Mouse (Mus musculus): ENCODE results near the gene Lamtor2. TPM values are rescaled to one million over a fixed set of nuclear protein-coding genes. Genes with fewer than 3 reads are reported as not detected.

Gene Lamtor2
- 70.8 and 71.2 TPM in 2 replicates for polyA plus RNA-seq (2012; rRNA removed)

GRCm38 (mm10) chr3:88552676-88553524 lies at the start of gene Lamtor2:
Gene Lamtor2, minus strand, starts transcription at chr3:88553074.

GRCm38 (mm10) chr3:88575540-88575939 lies 22.7 kb upstream of the Lamtor2 start, which contains the start of gene Ssr2:
Gene Ssr2, plus strand, starts transcription at chr3:88575876.

GRCm38 (mm10) chr3:88553525-88553879 lies 628 bp upstream of the Lamtor2 start, which contains the start of gene Ubqln4:
Gene Ubqln4, plus strand, starts transcription at chr3:88553758.

GRCm38 (mm10) chr3:88548180-88548917 lies 4.5 kb downstream of the Lamtor2 start, which contains the start of gene Rab25:
Gene Rab25, minus strand, starts transcription at chr3:88548300.

GRCm38 (mm10) chr3:88532299-88532674 lies 20.6 kb downstream of the Lamtor2 start, which contains the start of gene Mex3a:
Gene Mex3a, plus strand, starts transcription at chr3:88532395.

GRCm38 (mm10) chr3:88509692-88510420 lies 43.0 kb downstream of the Lamtor2 start, which contains the start of gene Lmna:
Gene Lmna, minus strand, starts transcription at chr3:88509956.

Other genes with a start within 250 kb of the Lamtor2 start
- gene Glmp, start 228.1 kb downstream of the Lamtor2 start, polyA plus RNA-seq (2012; rRNA removed): 25.8 and 30.1 TPM in 2 replicates
- 0.53 and 0.83 TPM in 2 replicates for gene Tmem79, start 216.9 kb downstream of the Lamtor2 start, polyA plus RNA-seq (2012; rRNA removed)
- 31.8 and 36.4 TPM in 2 replicates for gene Smg5, start 216.8 kb downstream of the Lamtor2 start, polyA plus RNA-seq (2012; rRNA removed)
- 6.3 and 7.4 TPM in 2 replicates for gene Paqr6, start 188.5 kb downstream of the Lamtor2 start, polyA plus RNA-seq (2012; rRNA removed)
- 0.31 and 0.45 TPM in 2 replicates for gene Bglap3, start 180.3 kb downstream of the Lamtor2 start, polyA plus RNA-seq (2012; rRNA removed)
- gene Bglap2, start 174.4 kb downstream of the Lamtor2 start, polyA plus RNA-seq (2012; rRNA removed): not detected in 2 replicates
- gene Bglap, start 168.6 kb downstream of the Lamtor2 start, polyA plus RNA-seq (2012; rRNA removed): not detected in 2 replicates
- 57.8 and 64.4 TPM in 2 replicates for gene Pmf1, start 142.7 kb downstream of the Lamtor2 start, polyA plus RNA-seq (2012; rRNA removed)
- gene Slc25a44, start 127.9 kb downstream of the Lamtor2 start, polyA plus RNA-seq (2012; rRNA removed): 7.5 and 8.9 TPM in 2 replicates
- gene Sema4a, start 91.9 kb downstream of the Lamtor2 start, polyA plus RNA-seq (2012; rRNA removed): 11.0 and 13.4 TPM in 2 replicates
- gene Lmna, start 43.1 kb downstream of the Lamtor2 start, polyA plus RNA-seq (2012; rRNA removed): 62.2 and 64.1 TPM in 2 replicates
- 1.2 and 1.3 TPM in 2 replicates for gene Mex3a, start 20.7 kb downstream of the Lamtor2 start, polyA plus RNA-seq (2012; rRNA removed)
- 0.12 and 0.32 TPM in 2 replicates for gene Rab25, start 4.8 kb downstream of the Lamtor2 start, polyA plus RNA-seq (2012; rRNA removed)
- 21.4 and 23.9 TPM in 2 replicates for gene Ubqln4, start 684 bp upstream of the Lamtor2 start, polyA plus RNA-seq (2012; rRNA removed)
- gene Ssr2, start 22.8 kb upstream of the Lamtor2 start, polyA plus RNA-seq (2012; rRNA removed): 151 and 178 TPM in 2 replicates
- gene Arhgef2, start 52.9 kb upstream of the Lamtor2 start, polyA plus RNA-seq (2012; rRNA removed): 8.0 and 11.1 TPM in 2 replicates
- not detected in 2 replicates for gene Rxfp4, start 100.1 kb upstream of the Lamtor2 start, polyA plus RNA-seq (2012; rRNA removed)
- 28.2 and 33.3 TPM in 2 replicates for gene Khdc4, start 132.7 kb upstream of the Lamtor2 start, polyA plus RNA-seq (2012; rRNA removed)
- gene Rit1, start 163.8 kb upstream of the Lamtor2 start, polyA plus RNA-seq (2012; rRNA removed): 20.2 and 22.1 TPM in 2 replicates
- 0.40 and 0.62 TPM in 2 replicates for gene Syt11, start 222.1 kb upstream of the Lamtor2 start, polyA plus RNA-seq (2012; rRNA removed)